Mouse (Mus musculus) hindbrain, embryonic 11.5 days (tissue): ENCODE measurements around the gene Hs3st6. TPM values are rescaled to one million over a fixed set of nuclear protein-coding genes. Genes with fewer than 3 reads are reported as not detected.

Source experiments
- ATAC-seq: fragments of 200-750 bp; cut with Nextera tagmentation; 2 replicates; pipeline ENCODE4 v1.8.0; 2017; ENCODE audit warnings: mild to moderate bottlenecking, moderate TSS enrichment, moderate library complexity; ENCODE audit not compliant: low FRiP score
- DNase-seq: peaks from one replicate; pipeline ENCODE4 v3.0.0-alpha.2; 2015; ENCODE audit warnings: low spot score
- H3K27ac ChIP-seq: fragments of 300-500 bp; sonication (generic); 2 replicates; pipeline ENCODE4 v1.5.1; 2014; ENCODE audit warnings: mild to moderate bottlenecking, low read depth, low read length
- H3K27me3 ChIP-seq: fragments of 300-500 bp; sonication (generic); 2 replicates; pipeline ENCODE4 v1.6.1; 2014; ENCODE audit warnings: mild to moderate bottlenecking, low read length, moderate library complexity, mixed read lengths; ENCODE audit not compliant: control insufficient read depth, insufficient read depth
- H3K36me3 ChIP-seq: fragments of 300-500 bp; sonication (generic); 2 replicates; pipeline ENCODE4 v1.6.1; 2014; ENCODE audit warnings: mild to moderate bottlenecking, low read length, moderate library complexity, mixed read lengths; ENCODE audit not compliant: control insufficient read depth, insufficient read depth
- H3K4me1 ChIP-seq: fragments of 300-500 bp; sonication (generic); replicated peaks from 2 replicates; pipeline ENCODE4 v1.6.1; 2014; ENCODE audit warnings: low read length, mixed read lengths; ENCODE audit not compliant: control insufficient read depth, insufficient read depth
- H3K4me2 ChIP-seq: fragments of 300-500 bp; sonication (generic); replicated peaks from 2 replicates; pipeline ENCODE4 v1.6.1; 2014; ENCODE audit warnings: mild to moderate bottlenecking, low read depth, low read length
- H3K4me3 ChIP-seq: fragments of 300-500 bp; sonication (generic); 2 replicates; pipeline ENCODE4 v1.5.1; 2014; ENCODE audit warnings: low read depth, low read length
- H3K9ac ChIP-seq: fragments of 300-500 bp; sonication (generic); 2 replicates; pipeline ENCODE4 v1.6.1; 2014; ENCODE audit warnings: low read depth, low read length
- H3K9me3 ChIP-seq: fragments of 300-500 bp; sonication (generic); 2 replicates; pipeline ENCODE4 v1.6.1; 2016; ENCODE audit warnings: low read length; ENCODE audit not compliant: control insufficient read depth
- WGBS: fragments of 180-500 bp; shearing (Covaris S2); extraction: QIAGEN DNeasy Blood & Tissue Kit; methylation state at CpG from one replicate; pipeline ENCODE4 v1.1.7; 2014; 5-methylcytosine and 5-hydroxymethylcytosine counted together
- polyA plus RNA-seq: library from polyadenylated mRNA; unstranded; fragments of >200 nt; fragmentation: Nextera tagmentation; extraction: Ambion mirVana; gene quantifications from 2 replicates; pipeline ENCODE4 v1.2.1, GENCODE M21; 2014

The Hs3st6 gene
- polyA plus RNA-seq, 1 experiment from 2014 or later, result 1.5 TPM

DNA sequence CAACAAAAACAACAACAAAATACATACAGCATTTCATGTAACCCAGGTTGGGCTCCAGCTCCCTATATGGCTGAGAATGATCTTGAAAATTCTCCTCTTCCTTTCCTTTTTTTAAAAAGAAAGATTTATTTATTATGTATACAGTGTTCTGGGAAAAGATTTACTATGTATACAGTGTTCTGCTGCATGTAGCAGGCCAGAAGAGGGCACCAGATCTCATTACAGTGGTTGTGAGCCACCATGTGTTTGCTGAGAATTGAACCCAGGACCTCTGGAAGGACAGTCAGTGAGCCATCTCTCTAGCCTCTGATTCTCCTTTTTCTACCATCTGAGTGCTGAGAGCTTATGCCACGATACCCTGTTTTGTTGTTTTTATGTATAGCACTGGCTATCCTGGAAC, 18.3 kb upstream of the Hs3st6 start:
- H3K4me3 ChIP-seq, result no peak overlapping the region
- no peak overlapping the region for H3K27ac ChIP-seq
- H3K27me3 ChIP-seq, result no peaks in the 10 kb centered on the region
- H3K36me3 ChIP-seq, result no peaks in the 10 kb centered on the region
- peaks cover 3% of the 10 kb centered on the region for H3K4me1 ChIP-seq
- ATAC-seq (no peak), DNase-seq (no peak)
- H3K9me3 ChIP-seq, result no peaks in the 10 kb centered on the region
- H3K4me2 ChIP-seq, result no peak overlapping the region
- no peak overlapping the region for H3K9ac ChIP-seq
- 77% methylated on average over 1 of the region's 1 CpGs for WGBS

DNA sequence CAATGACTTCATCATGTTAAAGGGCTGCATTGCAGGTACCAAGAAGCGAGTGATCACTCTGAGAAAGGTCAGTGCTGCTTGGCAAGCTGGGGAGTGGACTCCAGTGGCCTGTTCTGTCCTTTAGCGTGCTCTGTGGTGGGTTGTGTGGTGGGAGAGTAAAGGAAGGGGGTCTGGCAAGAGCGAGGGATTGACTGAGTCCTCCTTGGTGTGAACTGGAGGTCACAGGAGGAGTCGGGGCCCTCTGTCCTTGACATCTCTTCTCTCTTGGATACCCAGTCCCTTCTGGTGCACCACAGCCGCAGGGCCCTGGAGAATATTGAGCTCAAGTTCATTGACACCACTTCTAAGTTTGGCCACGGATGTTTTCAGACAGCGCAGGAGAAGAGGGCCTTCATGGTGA, 17.3 kb upstream of the Hs3st6 start:
- ATAC-seq, result no peak
- H3K27ac ChIP-seq, result no peak overlapping the region
- no peak overlapping the region for H3K4me3 ChIP-seq
- 90% methylated on average over 7 of the region's 7 CpGs for WGBS
- H3K4me2 ChIP-seq, result no peak overlapping the region; the same call in 1 of the 2 replicates
- H3K4me1 ChIP-seq, result peaks cover 3% of the 10 kb centered on the region
- no peaks in the 10 kb centered on the region for H3K36me3 ChIP-seq
- no peaks in the 10 kb centered on the region for H3K9me3 ChIP-seq
- DNase-seq, result no peak
- no peaks in the 10 kb centered on the region for H3K27me3 ChIP-seq
- no peak overlapping the region for H3K9ac ChIP-seq

DNA sequence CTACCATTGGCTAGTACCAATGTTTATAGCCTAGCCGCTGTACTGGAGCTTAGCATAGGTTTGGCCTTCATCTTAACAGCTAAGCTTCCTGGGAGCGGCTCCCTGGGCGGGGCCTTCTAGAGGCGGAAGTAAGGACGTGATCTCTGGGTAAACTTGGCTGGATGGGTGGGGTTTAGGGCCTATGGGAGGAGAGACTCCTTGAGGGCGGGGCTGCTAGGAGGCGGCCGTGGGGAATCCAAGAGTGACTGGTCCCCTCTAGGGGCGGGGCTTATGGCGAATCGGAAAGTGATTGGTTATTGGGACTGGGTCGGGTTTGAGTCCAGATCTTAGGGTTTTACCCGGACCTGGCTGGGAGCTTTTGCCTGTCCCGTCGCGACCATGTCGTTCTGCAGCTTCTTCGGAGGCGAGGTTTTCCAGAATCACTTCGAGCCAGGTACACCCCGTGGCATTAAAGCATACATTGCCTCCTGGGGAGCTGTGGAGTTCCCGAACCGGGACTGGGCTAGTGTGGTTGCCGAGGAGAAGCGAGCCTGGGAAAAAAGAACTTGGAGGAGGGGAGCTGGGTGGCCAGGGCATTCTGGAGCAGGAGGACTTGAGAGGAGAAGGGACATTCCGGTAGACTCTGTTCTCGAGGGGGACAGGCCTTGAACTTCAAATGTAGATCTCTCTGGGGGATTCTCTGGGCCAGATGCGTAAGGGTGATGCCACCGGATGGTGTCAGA, 16.3 kb upstream of the Hs3st6 start, which contains the start of gene Msrb1:
Gene Msrb1 (plus strand): TSS at position 313 of the 722 bp plus-strand sequence.
- Histone ChIP-seq H3K9me3 (no peaks in the 10 kb centered on the region), H3K27ac (no peak within 1 kb of the TSS), H3K4me2 (peak within 1 kb of the TSS; percentile 77), H3K4me1 (peaks cover 3% of the 10 kb centered on the region), H3K4me3 (peak within 1 kb of the TSS; percentile 44), H3K27me3 (no peaks in the 10 kb centered on the region), H3K9ac (peak within 1 kb of the TSS; percentile 42), H3K36me3 (no peaks in the 10 kb centered on the region)
- WGBS, result under 1% methylated on average over 29 of the region's 29 CpGs
- peak; percentile 97 for ATAC-seq
- peak; percentile 96 for DNase-seq

DNA sequence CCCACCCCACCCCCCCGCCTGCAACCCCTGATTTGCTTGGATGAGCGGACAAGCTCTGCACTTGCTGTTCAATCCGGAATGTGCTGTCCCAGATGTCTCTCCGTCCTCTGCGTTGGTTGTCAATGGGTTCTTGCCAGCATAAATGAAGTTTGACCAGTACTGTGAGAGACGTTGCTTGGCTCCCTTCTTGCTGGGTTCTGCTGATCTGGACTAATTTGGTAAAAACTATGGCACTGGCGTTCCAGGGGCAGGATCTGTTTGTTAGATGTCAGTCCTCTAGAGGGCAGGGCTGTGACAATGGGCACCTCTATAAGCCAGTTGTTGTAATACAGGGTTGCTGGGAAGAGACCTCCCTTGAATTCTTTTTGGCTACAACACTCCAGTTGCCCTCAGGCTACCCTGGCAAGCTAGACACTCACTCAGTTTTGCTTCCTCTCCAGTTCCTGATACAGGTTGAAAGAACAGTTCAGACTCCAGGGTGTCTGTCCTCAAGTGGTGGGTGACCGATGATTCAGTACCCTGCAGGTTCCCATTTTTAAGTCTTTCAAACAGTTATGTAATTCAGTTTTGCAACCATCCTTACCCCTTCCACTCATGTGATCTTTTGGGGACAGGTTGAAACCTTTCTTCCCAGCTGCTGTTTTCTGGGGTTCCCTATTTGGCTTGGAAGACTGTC, 15.5 kb upstream of the Hs3st6 start:
- no peak for DNase-seq
- ATAC-seq, result no peak
- Histone ChIP-seq H3K27ac (no peak overlapping the region), H3K4me1 (peaks cover 3% of the 10 kb centered on the region), H3K4me3 (peak overlapping the region; percentile 44), H3K36me3 (no peaks in the 10 kb centered on the region), H3K4me2 (peak overlapping the region; percentile 77), H3K9me3 (no peaks in the 10 kb centered on the region), H3K27me3 (no peaks in the 10 kb centered on the region), H3K9ac (no peak overlapping the region; the same call in 1 of the 2 replicates)
- WGBS, result 25% methylated on average over 8 of the region's 8 CpGs

DNA sequence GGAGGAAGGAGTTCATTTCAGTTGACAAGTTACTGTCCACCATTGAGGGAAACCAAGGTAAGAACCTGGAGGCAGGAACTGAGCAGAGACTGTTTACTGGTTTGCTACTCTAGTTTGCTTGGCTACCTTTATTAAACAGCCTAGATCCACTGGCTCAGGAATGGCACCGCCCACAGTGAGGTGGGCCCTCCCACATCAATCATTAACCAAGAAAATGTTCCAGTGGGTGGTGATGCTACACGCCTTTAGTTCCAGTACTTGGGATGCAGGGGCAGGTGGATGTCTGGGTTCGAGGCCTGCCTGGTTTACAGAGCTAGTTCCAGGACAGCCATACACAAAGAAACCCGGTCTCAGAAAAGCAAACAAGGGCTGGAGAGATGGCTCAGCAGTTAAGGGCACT, 14.6 kb upstream of the Hs3st6 start:
- Histone ChIP-seq H3K4me2 (no peak overlapping the region), H3K27ac (no peak overlapping the region), H3K9ac (no peak overlapping the region), H3K4me1 (peaks cover 3% of the 10 kb centered on the region), H3K27me3 (no peaks in the 10 kb centered on the region), H3K36me3 (no peaks in the 10 kb centered on the region), H3K9me3 (no peaks in the 10 kb centered on the region), H3K4me3 (no peak overlapping the region)
- no peak for DNase-seq
- no peak for ATAC-seq
- 82% methylated on average over 4 of the region's 4 CpGs for WGBS

DNA sequence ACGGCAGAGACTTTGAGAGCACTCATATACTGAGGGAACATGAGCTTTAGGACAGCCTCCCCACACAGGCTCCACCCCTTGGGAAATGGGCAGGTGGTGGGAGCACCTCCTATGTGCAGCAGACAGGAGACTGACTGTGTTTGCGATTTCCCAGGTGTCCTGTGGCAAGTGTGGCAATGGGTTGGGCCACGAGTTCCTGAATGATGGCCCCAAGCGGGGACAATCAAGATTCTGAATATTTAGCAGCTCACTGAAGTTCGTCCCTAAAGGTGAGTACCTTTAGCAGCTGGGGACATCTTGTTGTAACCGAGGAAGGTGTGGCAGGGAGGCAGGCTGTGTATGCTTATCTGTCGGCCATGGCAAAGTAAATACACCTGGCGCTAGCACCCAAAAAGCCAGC, 12.9 kb upstream of the Hs3st6 start:
- Histone ChIP-seq H3K36me3 (no peaks in the 10 kb centered on the region), H3K27me3 (no peaks in the 10 kb centered on the region), H3K27ac (no peak overlapping the region), H3K4me1 (peaks cover 3% of the 10 kb centered on the region), H3K9me3 (no peaks in the 10 kb centered on the region), H3K4me3 (no peak overlapping the region), H3K9ac (no peak overlapping the region), H3K4me2 (no peak overlapping the region)
- no peak for ATAC-seq
- DNase-seq, result no peak
- 79% methylated on average over 8 of the region's 8 CpGs for WGBS

DNA sequence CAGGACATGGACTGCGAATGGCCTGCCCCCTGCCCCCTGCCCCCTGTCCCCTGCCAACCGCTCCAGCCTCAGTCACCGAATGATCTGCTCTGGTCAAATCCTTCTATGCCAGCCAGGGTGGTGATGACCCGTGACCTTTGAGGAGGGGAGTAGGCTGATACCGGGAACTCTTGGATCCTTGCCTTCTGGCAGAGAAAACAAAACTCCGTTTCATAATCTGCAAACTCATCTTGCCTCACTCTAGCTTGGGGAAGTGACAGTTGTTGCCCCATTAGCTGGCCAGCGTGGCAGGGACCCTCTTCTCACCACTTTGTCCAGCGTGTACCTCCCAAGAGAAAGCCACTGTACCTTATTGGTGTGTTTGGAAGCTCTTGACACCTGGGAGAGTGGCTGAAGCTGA, 10.5 kb upstream of the Hs3st6 start:
- no peak for ATAC-seq
- no peak overlapping the region for H3K27ac ChIP-seq
- H3K9ac ChIP-seq, result no peak overlapping the region
- H3K4me2 ChIP-seq, result no peak overlapping the region
- no peak overlapping the region for H3K4me3 ChIP-seq
- no peaks in the 10 kb centered on the region for H3K36me3 ChIP-seq
- H3K27me3 ChIP-seq, result 0 out of 2 replicates have a peak, but pooled peaks cover 3% of the 10 kb centered on the region
- 85% methylated on average over 8 of the region's 8 CpGs for WGBS
- no peaks in the 10 kb centered on the region for H3K4me1 ChIP-seq
- DNase-seq, result no peak
- no peaks in the 10 kb centered on the region for H3K9me3 ChIP-seq

DNA sequence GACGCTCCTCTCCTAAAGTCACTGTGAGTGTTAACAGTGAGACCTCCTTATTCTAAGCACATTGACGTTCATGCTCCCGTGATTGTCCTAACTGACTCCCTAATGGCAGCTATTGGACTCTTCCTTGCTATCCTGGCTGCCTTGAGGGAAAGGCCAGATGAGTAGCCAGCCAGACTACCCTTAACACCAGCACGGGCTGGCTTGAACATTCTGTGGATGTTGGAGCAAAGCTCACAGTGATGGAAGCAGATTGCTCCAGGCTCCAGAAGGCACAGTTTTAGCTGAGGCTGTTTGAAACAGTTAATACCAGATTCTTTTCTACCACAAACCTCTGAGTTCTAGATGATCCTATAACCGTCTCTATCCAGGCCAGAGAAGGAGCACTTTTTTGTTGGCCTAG, 8.9 kb upstream of the Hs3st6 start:
- no peak overlapping the region for H3K4me2 ChIP-seq
- H3K4me3 ChIP-seq, result no peak overlapping the region
- 77% methylated on average over 5 of the region's 5 CpGs for WGBS
- H3K9me3 ChIP-seq, result no peaks in the 10 kb centered on the region
- H3K36me3 ChIP-seq, result no peaks in the 10 kb centered on the region
- H3K9ac ChIP-seq, result no peak overlapping the region
- ATAC-seq (no peak), DNase-seq (no peak)
- H3K4me1 ChIP-seq, result no peaks in the 10 kb centered on the region
- H3K27ac ChIP-seq, result no peak overlapping the region
- 0 out of 2 replicates have a peak, but pooled peaks cover 3% of the 10 kb centered on the region for H3K27me3 ChIP-seq

DNA sequence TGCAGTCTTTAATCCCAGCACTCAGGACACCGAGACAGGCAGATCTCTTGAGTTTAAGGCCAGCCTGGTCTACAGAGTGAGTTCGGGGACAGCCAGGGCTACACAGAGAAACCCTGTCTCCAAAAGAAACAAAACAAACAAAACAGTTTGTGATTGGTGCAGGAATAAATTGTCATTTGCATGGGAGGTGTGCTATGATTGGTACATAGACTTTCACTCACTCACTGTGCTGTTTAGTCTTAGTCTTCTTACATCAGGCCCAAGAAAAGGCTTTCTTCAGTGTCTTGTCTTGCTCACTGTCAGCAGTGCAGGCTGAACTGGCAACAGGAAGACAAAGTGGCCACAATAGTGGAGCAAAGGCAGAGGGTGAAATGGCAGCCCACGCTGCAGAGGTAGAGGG, 8.4 kb upstream of the Hs3st6 start:
- no peaks in the 10 kb centered on the region for H3K9me3 ChIP-seq
- no peak overlapping the region for H3K4me3 ChIP-seq
- H3K27me3 ChIP-seq, result peaks cover 4% of the 10 kb centered on the region; the same call in 1 of the 2 replicates
- no peak overlapping the region for H3K9ac ChIP-seq
- no peak overlapping the region for H3K27ac ChIP-seq
- no peaks in the 10 kb centered on the region for H3K4me1 ChIP-seq
- ATAC-seq, result no peak
- DNase-seq, result no peak
- 73% methylated on average over 3 of the region's 3 CpGs for WGBS
- H3K36me3 ChIP-seq, result no peaks in the 10 kb centered on the region
- H3K4me2 ChIP-seq, result no peak overlapping the region
